Mouse (Mus musculus): Measurements from ENCODE around the gene Pabpc4.

DNA sequence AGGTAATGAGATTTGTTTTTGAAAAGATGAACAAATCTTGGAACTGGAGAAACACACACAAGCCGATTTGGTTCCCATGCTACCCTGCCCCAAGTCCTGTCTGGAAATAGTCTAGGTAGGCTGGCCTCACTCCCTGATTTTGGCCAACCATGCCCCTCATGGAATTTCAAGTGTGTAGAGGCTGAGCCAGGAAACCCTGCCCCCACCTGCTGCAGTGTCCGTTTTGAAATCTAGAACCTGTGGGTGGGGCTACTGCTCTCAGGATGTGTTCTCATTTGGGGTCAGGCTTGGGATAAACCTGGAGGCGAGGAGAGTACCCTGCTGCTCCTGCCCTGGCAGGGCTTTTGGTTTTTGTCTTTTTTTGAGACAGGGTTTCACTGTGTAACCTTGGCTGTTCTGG, 46.1 kb downstream of the Pabpc4 start:
- no peak for TF ChIP-seq CTCF (IDR thresholded peaks at IDR 0.05; ENCODE audit: low read depth)
- no peak for TF ChIP-seq EP300 (IDR thresholded peaks at IDR 0.05; ENCODE audit: low read depth)

Measured in liver, postnatal 0 days (tissue).